Mouse (Mus musculus) thymus, adult 2 months (tissue): ENCODE measurements around the gene Fap. TPM values are rescaled to one million over a fixed set of nuclear protein-coding genes. Genes with fewer than 3 reads are reported as not detected.

ENCODE experiments used
- DNase-seq: peaks from one replicate; pipeline ENCODE4 v3.0.0; 2021
- H3K27ac ChIP-seq: fragments of 200-500 bp; 2 replicates; pipeline ENCODE4 v1.5.1; 2012; ENCODE audit warnings: low read length, control low read depth; ENCODE audit not compliant: control insufficient read depth, insufficient read depth
- H3K27me3 ChIP-seq: fragments of 200-500 bp; 2 replicates; pipeline ENCODE4 v1.6.1; 2012; ENCODE audit warnings: mild to moderate bottlenecking, low read length, moderate library complexity, mixed read lengths; ENCODE audit not compliant: control insufficient read depth, insufficient read depth
- H3K36me3 ChIP-seq: fragments of 200-500 bp; 2 replicates; pipeline ENCODE4 v1.6.1; 2012; ENCODE audit warnings: mild to moderate bottlenecking, low read length, moderate library complexity; ENCODE audit not compliant: control insufficient read depth, insufficient read depth
- H3K4me1 ChIP-seq: fragments of 200-500 bp; replicated peaks from 2 replicates; pipeline ENCODE4 v1.6.1; 2012; ENCODE audit warnings: low read length; ENCODE audit not compliant: control insufficient read depth, insufficient read depth
- H3K4me3 ChIP-seq: fragments of 200-500 bp; 2 replicates; pipeline ENCODE4 v1.5.1; 2012; ENCODE audit warnings: mild to moderate bottlenecking, low read length, control low read depth, moderate library complexity; ENCODE audit not compliant: control insufficient read depth, insufficient read depth
- CTCF ChIP-seq: fragments of 200-500 bp; IDR thresholded peaks from 2 replicates; pipeline ENCODE4 v1.5.1; 2012; ENCODE audit warnings: mild to moderate bottlenecking, control low read depth, low read length, moderate library complexity, borderline replicate concordance; ENCODE audit not compliant: control insufficient read depth, poor library complexity, insufficient read depth; ENCODE audit errors: extremely low read depth
- POLR2A ChIP-seq: fragments of 200-500 bp; IDR thresholded peaks from 2 replicates; pipeline ENCODE4 v1.6.1; 2012; ENCODE audit warnings: mild to moderate bottlenecking, low read length, control low read depth, moderate library complexity; ENCODE audit not compliant: control insufficient read depth, poor library complexity, insufficient read depth; ENCODE audit errors: extremely low read depth
- whole genome bisulfite sequencing: fragments of 180-500 bp; shearing (Covaris S2); methylation state at CpG from one replicate; pipeline ENCODE4 v1.1.7; 2018; 5-methylcytosine and 5-hydroxymethylcytosine counted together
- polyA plus RNA-seq: library from polyadenylated mRNA; depleted of rRNA; stranded (reverse); fragments of >200 nt; gene quantifications from 2 replicates; pipeline ENCODE4 v1.2.3, GENCODE M21; 2012

Fap gene
- polyA plus RNA-seq, 1 experiment, result 0.58 TPM

- TF ChIP-seq CTCF, result no peak
- TF ChIP-seq POLR2A, result no peak
- no peak for DNase-seq
- H3K27ac ChIP-seq, result no peak overlapping the region
- 88% methylated on average over 4 of the region's 4 CpGs for WGBS
- no peaks in the 10 kb centered on the region for H3K27me3 ChIP-seq
- no peak overlapping the region for H3K4me3 ChIP-seq
- H3K36me3 ChIP-seq, result no peaks in the 10 kb centered on the region
- no peaks in the 10 kb centered on the region for H3K4me1 ChIP-seq
Observed at GRCm38 (mm10) chr2:62549131-62549530, 24.7 kb downstream of the Fap start.

- no peak overlapping the region for H3K27ac ChIP-seq
- H3K4me1 ChIP-seq, result no peaks in the 10 kb centered on the region
- H3K36me3 ChIP-seq, result no peaks in the 10 kb centered on the region
- 97% methylated on average over 5 of the region's 5 CpGs for WGBS
- no peak for DNase-seq
- TF ChIP-seq POLR2A (no peak), CTCF (no peak)
- H3K27me3 ChIP-seq, result no peaks in the 10 kb centered on the region
- no peak overlapping the region for H3K4me3 ChIP-seq
Observed at GRCm38 (mm10) chr2:62548104-62548503, 25.8 kb downstream of the Fap start.

- WGBS, result 94% methylated on average over 8 of the region's 8 CpGs
- no peak for TF ChIP-seq CTCF
- TF ChIP-seq POLR2A, result no peak
- Histone ChIP-seq H3K36me3 (no peaks in the 10 kb centered on the region), H3K27ac (no peak overlapping the region), H3K4me3 (no peak overlapping the region), H3K27me3 (no peaks in the 10 kb centered on the region), H3K4me1 (no peaks in the 10 kb centered on the region)
- DNase-seq, result no peak
Observed at GRCm38 (mm10) chr2:62535483-62535882, 38.4 kb downstream of the Fap start.

GRCm38 (mm10) chr2:62531065-62531464, 42.8 kb downstream of the Fap start:
- H3K4me1 ChIP-seq, result no peaks in the 10 kb centered on the region
- no peak overlapping the region for H3K27ac ChIP-seq
- no peak overlapping the region for H3K4me3 ChIP-seq
- no peaks in the 10 kb centered on the region for H3K36me3 ChIP-seq
- WGBS, result 88% methylated on average over 1 of the region's 1 CpGs
- TF ChIP-seq CTCF (no peak), POLR2A (no peak)
- H3K27me3 ChIP-seq, result no peaks in the 10 kb centered on the region
- DNase-seq, result no peak

- Histone ChIP-seq H3K27ac (no peak overlapping the region), H3K36me3 (no peaks in the 10 kb centered on the region), H3K4me1 (no peaks in the 10 kb centered on the region), H3K4me3 (no peak overlapping the region), H3K27me3 (no peaks in the 10 kb centered on the region)
- 95% methylated on average over 9 of the region's 9 CpGs for WGBS
- no peak for DNase-seq
- TF ChIP-seq CTCF (no peak), POLR2A (no peak)
Observed at GRCm38 (mm10) chr2:62526399-62526798, 47.5 kb downstream of the Fap start.

- Histone ChIP-seq H3K4me1 (no peaks in the 10 kb centered on the region), H3K4me3 (no peak overlapping the region), H3K27ac (no peak overlapping the region), H3K36me3 (no peaks in the 10 kb centered on the region), H3K27me3 (no peaks in the 10 kb centered on the region)
- TF ChIP-seq CTCF (no peak), POLR2A (no peak)
- WGBS, result 94% methylated on average over 2 of the region's 2 CpGs
- DNase-seq, result no peak
Observed at GRCm38 (mm10) chr2:62517790-62518189, 56.1 kb downstream of the Fap start.

GRCm38 (mm10) chr2:62514477-62514876, 59.4 kb downstream of the Fap start:
- no peaks in the 10 kb centered on the region for H3K27me3 ChIP-seq
- no peaks in the 10 kb centered on the region for H3K36me3 ChIP-seq
- TF ChIP-seq POLR2A, result no peak
- TF ChIP-seq CTCF, result no peak
- no peak overlapping the region for H3K27ac ChIP-seq
- H3K4me3 ChIP-seq, result no peak overlapping the region
- no peak for DNase-seq
- WGBS, result 92% methylated on average over 6 of the region's 6 CpGs
- H3K4me1 ChIP-seq, result no peaks in the 10 kb centered on the region
